11 mouse cellular contexts compared by ENCODE assay signal in genomic region chr7:126369393-126369792, GRCm38 (mm10). TPM values are rescaled to one million over a fixed set of nuclear protein-coding genes. Genes with fewer than 3 reads are reported as not detected.
DNase-seq lines count a peak whose midpoint lies in the region; ATAC-seq lines count a peak whose summit lies in the region.
"Had no signal": no experiment of that assay in that cellular context is flagged by ENCODE, and none has a peak within 500 bp of the region (broad histone marks: within the 10 kb centered on the region; RNA-seq: fewer than 3 reads in every experiment).

Gene Lat (minus strand): TSS chr7:126369570.

- 0 out of 2 replicates have a peak within 1 kb of the TSS, but pooled peaks have one; percentile 9 for H3K4me2 ChIP-seq in heart, embryonic 15.5 days
- H3K4me2 ChIP-seq in liver, embryonic 16.5 days (ENCODE audit: low read depth, low read length), result 0 out of 2 replicates have a peak within 1 kb of the TSS, but pooled peaks have one; percentile 12
- H3K4me2 ChIP-seq in forebrain, embryonic 16.5 days (ENCODE audit: low read length), result no peak within 1 kb of the TSS
- H3K4me2 ChIP-seq: hindbrain, embryonic 13.5 days had no signal

- no peak within 1 kb of the TSS for H3K27ac ChIP-seq in heart, embryonic 15.5 days
- no peak within 1 kb of the TSS for H3K27ac ChIP-seq in liver, embryonic 16.5 days (ENCODE audit: low read length)
- H3K27ac ChIP-seq in forebrain, embryonic 16.5 days (ENCODE audit: low read length), result no peak within 1 kb of the TSS
- H3K27ac ChIP-seq: hindbrain, embryonic 13.5 days; macrophage had no signal

- peaks cover 38% of the 10 kb centered on the region for H3K36me3 ChIP-seq in heart, embryonic 15.5 days
- peaks cover 8% of the 10 kb centered on the region; the same call in 1 of the 2 replicates for H3K36me3 ChIP-seq in liver, embryonic 16.5 days (ENCODE audit: control insufficient read depth, insufficient read depth)
- peaks cover 14% of the 10 kb centered on the region for H3K36me3 ChIP-seq in forebrain, embryonic 16.5 days (ENCODE audit: control insufficient read depth, insufficient read depth)

- no peaks in the 10 kb centered on the region for H3K9me3 ChIP-seq in heart, embryonic 15.5 days (replicated peaks)
- H3K9me3 ChIP-seq in liver, embryonic 16.5 days (replicated peaks; ENCODE audit: control insufficient read depth, low read length), result no peaks in the 10 kb centered on the region
- H3K9me3 ChIP-seq in forebrain, embryonic 16.5 days (ENCODE audit: control insufficient read depth, low read length), result no peaks in the 10 kb centered on the region
- H3K9me3 ChIP-seq: hindbrain, embryonic 13.5 days had no signal

- H3K4me3 ChIP-seq in heart, embryonic 15.5 days, result peak within 1 kb of the TSS; percentile 35; the same call in 1 of the 2 replicates
- no peak within 1 kb of the TSS for H3K4me3 ChIP-seq in liver, embryonic 16.5 days (ENCODE audit: low read depth, low read length)
- H3K4me3 ChIP-seq in forebrain, embryonic 16.5 days (replicated peaks; ENCODE audit: low read length), result no peak within 1 kb of the TSS
- H3K4me3 ChIP-seq: hindbrain, embryonic 13.5 days had no signal

- 57% methylated on average over 13 of the region's 13 CpGs for WGBS in heart, embryonic 15.5 days
- 23% methylated on average over 13 of the region's 13 CpGs for WGBS in liver, embryonic 16.5 days (ENCODE audit: insufficient replicate concordance)
- 84% methylated on average over 13 of the region's 13 CpGs for WGBS in forebrain, embryonic 16.5 days

- H3K27me3 ChIP-seq in heart, embryonic 15.5 days, result no peaks in the 10 kb centered on the region
- H3K27me3 ChIP-seq in liver, embryonic 16.5 days (ENCODE audit: control insufficient read depth, insufficient read depth, low read depth, low read length), result no peaks in the 10 kb centered on the region
- H3K27me3 ChIP-seq in forebrain, embryonic 16.5 days (replicated peaks; ENCODE audit: control insufficient read depth, insufficient read depth, low read length), result no peaks in the 10 kb centered on the region
- H3K27me3 ChIP-seq: hindbrain, embryonic 13.5 days had no signal

- intact Hi-C loops in heart, postnatal 25 days (cut with DNase I), result no loop called here
- intact Hi-C loops in left cerebral cortex, postnatal 25 days (cut with DNase I), result no loop called here

- ATAC-seq in heart, embryonic 15.5 days (replicated peaks; ENCODE audit: insufficient number of reproducible peaks, insufficient read depth, low FRiP score, low read depth), result peak; percentile 47
- peak; percentile 49; the same call in 1 of the 2 replicates for ATAC-seq in liver, embryonic 16.5 days (ENCODE audit: low read depth)
- no peak for ATAC-seq in forebrain, embryonic 16.5 days

- peak within 1 kb of the TSS; percentile 25; the same call in 1 of the 2 replicates for H3K9ac ChIP-seq in heart, embryonic 15.5 days
- no peak within 1 kb of the TSS for H3K9ac ChIP-seq in liver, embryonic 16.5 days (ENCODE audit: low read depth, low read length)
- no peak within 1 kb of the TSS for H3K9ac ChIP-seq in forebrain, embryonic 16.5 days (replicated peaks; ENCODE audit: low read depth, low read length)
- H3K9ac ChIP-seq: hindbrain, embryonic 13.5 days had no signal

- H3K4me1 ChIP-seq in heart, embryonic 15.5 days (replicated peaks), result no peaks in the 10 kb centered on the region
- H3K4me1 ChIP-seq in liver, embryonic 16.5 days (ENCODE audit: control insufficient read depth, low read depth, low read length), result no peaks in the 10 kb centered on the region
- H3K4me1 ChIP-seq in forebrain, embryonic 16.5 days (replicated peaks; ENCODE audit: control insufficient read depth, insufficient read depth, low read length), result no peaks in the 10 kb centered on the region

- no peak for DNase-seq in heart, postnatal 25 days (ENCODE audit: low spot score)
- DNase-seq in T-cell, adult 2 months (ENCODE audit: low spot score), result peak; percentile 92
- DNase-seq in spleen, postnatal 14 days (ENCODE audit: low spot score in 2 of 2), result peak; percentile 33 to 39
- no peak for DNase-seq in left cerebral cortex, postnatal 25 days (ENCODE audit: low spot score in 2 of 2)
- no peak for DNase-seq in right cerebral cortex, adult 2 months (ENCODE audit: low spot score in 2 of 2)
- DNase-seq: cerebellum, adult 11-12 months had no signal

RNA-seq across cellular contexts. Expression of gene Lat, which starts in this region (rescaled TPM):
- polyA plus RNA-seq in heart, embryonic 15.5 days (2015; fragmentation: Nextera tagmentation; extraction: Ambion mirVana), result 4.3 and 22.6 TPM in 2 replicates
- under 1 TPM; 0.67 to 0.91 TPM for total RNA-seq in heart, postnatal 25 days (2021)
- 5.4 and 6.3 TPM in 2 replicates for polyA plus RNA-seq in liver, embryonic 16.5 days (2015; fragmentation: Nextera tagmentation; extraction: Ambion mirVana)
- under 1 TPM; 0.64 to 0.76 TPM for total RNA-seq in left cerebral cortex, postnatal 25 days (2021)
- 0.77 and 0.98 TPM in 2 replicates for polyA plus RNA-seq in forebrain, embryonic 16.5 days (2015; fragmentation: Nextera tagmentation; extraction: Ambion mirVana)

Comparison
In these comparisons a context has a peak if more than half of its experiments do, and no peak if none do; other contexts are left out.
1. DNase-seq: peak in T-cell, adult 2 months (single experiment) and spleen, postnatal 14 days (2 of 2); none in heart, postnatal 25 days (single experiment), left cerebral cortex, postnatal 25 days (0 of 2) and right cerebral cortex, adult 2 months (0 of 2).